Mouse (Mus musculus) liver, postnatal 0 days (tissue): ENCODE data around the gene Gnb1.

ENCODE experiments used
- CTCF ChIP-seq: sonication (generic); IDR thresholded peaks from 2 replicates; pipeline ENCODE4 v1.5.1; 2016; ENCODE audit warnings: antibody characterized with exemption, low read depth
- EP300 ChIP-seq: IDR thresholded peaks from 2 replicates; pipeline ENCODE4 v1.6.1; 2016; ENCODE audit warnings: antibody characterized with exemption, low read depth, mild to moderate bottlenecking

- no peak for TF ChIP-seq CTCF
- no peak for TF ChIP-seq EP300
These were observed 10.0 kb downstream of the Gnb1 start for GRCm38 (mm10) chr4:155501126-155501525.
